Mouse (Mus musculus): ENCODE data around the gene Ovol3. TPM values are rescaled to one million over a fixed set of nuclear protein-coding genes. Genes with fewer than 3 reads are reported as not detected.

Gene Ovol3
- not detected for polyA plus RNA-seq (2014; fragmentation: Illumina TruSeq; extraction: RNeasy Lipid Tissue Mini Kit (QIAGEN cat#74804))

DNA sequence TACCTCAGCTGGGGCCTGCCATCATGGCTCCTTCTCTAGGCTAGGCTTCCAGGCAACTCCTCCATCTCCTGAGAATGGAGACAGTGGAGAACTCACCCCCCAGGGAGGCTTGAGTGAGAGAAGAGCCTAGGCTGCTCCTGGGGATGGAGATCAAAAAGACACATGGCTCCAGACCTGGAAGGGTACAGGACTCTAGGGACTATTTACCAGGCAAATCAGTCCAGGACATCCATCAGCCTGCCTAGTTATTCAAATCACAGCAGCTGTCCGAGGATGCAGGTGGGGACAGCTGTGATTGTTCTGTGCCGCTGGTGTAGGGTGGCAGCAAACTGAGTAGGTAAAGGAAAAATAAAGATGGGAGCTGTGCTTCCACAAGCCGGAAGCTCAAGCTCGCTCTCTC lies at the start of gene Ovol3:
Gene Ovol3 (minus strand): TSS at position 101 of the 400 bp plus-strand sequence.

DNA sequence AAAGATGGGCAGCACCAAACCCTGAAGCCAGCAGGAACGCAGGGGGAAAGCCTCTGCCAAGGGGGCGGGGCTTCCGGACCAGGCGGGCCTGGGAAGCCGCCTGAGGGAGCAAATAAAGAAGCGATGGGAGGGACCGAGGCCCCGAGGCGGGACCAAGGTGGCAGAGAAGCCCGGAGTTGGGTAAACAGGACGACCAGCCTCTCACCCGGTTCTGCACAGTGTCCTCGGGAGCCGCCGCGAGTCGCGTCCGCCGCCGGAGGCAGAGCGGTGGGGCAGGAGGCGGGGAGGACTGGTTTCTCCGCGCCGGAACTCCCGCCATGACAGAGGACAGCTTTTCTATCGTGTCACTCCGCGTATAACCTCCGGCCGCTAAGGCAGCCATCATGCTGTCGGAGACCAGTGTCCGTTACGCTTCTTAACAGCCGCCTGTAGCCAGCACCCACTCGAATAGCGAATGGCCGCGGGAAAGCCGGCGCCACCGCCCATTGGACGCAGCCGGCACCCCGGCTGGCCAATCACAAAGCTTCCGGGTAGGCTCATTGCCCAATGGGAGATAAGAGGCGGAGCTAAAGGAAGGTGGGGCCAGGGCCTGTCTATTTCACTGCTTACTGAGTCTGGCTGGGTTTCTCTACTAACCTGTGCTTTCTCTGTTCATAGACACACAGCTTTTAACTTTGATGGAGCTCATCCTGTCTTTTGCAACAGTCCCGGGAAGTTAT lies 44.6 kb upstream of the Ovol3 start, which contains the start of the genes Thap8 and Wdr62:
Gene Thap8 (plus strand): TSS at position 144 of the 719 bp plus-strand sequence.
Gene Wdr62 (minus strand): TSS at position 469 of the 719 bp plus-strand sequence.

DNA sequence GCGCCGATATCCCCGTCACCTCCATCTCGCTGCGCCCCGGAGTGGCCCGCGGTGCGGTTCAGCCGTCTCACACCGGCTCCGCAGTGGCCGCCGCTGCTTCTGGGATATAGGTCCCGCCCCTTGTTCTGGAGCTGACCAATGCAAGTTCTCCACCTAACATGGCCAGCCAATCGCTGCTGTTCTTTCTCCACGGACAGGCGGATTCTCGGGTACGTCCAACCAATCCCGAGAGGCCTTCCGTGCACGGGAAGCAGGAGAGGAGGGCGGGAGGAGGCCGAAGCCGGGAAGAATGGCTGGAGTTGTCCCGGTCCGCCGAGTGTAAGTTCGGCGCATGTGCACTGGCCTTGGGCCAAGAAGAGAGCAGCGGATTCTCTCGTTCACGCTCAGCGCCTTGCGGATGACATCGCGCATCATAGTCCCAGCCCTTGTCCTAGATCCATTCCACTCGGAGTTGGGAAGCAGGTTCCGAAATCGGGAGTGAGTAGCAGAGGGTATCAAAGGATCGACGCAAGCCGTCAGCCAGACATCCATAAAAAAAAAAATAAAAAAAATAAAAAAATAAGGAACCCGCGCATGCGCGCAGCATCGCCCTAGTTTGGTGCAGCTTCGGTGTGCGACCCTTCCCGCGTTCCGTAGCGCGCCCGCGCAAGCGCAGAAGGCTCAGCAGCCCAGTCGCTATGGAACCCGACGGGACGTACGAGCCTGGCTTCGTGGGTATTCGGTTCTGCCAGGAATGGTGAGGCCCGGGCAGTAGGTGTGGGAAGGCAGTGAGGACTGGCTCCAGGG lies 3.7 kb downstream of the Ovol3 start, which contains the start of the genes Polr2i and Tbcb:
Gene Polr2i (plus strand): TSS at position 280 of the 786 bp plus-strand sequence.
Gene Tbcb (minus strand): TSS at position 604 of the 786 bp plus-strand sequence.

DNA sequence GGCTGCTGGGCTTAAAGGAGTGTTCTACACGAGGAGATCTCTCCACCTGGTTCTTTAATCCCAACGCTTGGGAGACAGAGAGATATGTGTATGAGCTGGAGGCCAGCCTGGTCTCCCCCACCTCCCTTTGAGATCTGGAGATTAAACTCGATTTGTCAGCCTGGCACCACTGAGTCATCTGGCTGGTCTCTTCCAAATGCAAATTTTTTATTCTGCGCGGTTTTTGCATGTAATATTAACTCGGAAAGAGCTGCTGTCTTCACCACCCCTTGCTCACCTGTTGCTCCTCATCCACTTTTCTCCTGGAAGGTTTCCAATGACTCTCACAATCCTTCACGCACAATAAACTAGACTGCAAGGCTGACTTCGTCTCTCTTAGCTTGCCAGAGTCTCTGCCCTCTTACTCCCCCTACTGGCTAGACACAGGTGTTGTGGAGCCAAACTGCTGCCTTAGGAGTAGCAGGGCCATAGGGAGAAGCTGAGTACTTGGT lies 37.0 kb downstream of the Ovol3 start, which contains the start of gene Capns1:
Gene Capns1 (minus strand): TSS at position 331 of the 491 bp plus-strand sequence.

DNA sequence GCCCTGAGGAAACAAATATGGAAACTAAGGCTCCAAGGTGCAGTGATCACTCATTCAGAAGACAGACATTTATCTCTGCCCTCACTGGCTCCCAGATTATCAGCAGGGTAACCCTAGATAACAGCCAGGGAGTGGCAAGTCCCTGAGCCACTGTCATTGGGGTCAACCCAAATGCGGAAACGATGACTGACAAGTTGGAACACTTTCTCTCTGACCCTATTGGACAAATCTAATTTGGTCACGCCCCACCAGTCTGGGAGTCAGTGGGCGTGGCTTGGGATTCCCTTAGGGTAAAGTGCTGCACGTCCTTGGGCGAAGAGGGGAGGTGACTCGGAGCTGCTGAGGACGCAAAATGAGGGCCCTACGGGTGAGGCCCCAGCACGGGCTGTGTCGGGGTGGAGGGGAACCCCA lies 51.6 kb downstream of the Ovol3 start, which contains the start of gene Cox7a1:
Gene Cox7a1 (plus strand): TSS at position 266 of the 411 bp plus-strand sequence.

Other genes with a start within 250 kb of the Ovol3 start
- gene Zfp14, start 184.3 kb downstream of the Ovol3 start, polyA plus RNA-seq (2014; fragmentation: Illumina TruSeq; extraction: RNeasy Lipid Tissue Mini Kit (QIAGEN cat#74804)): 8.8 TPM
- gene Zfp82, start 162.8 kb downstream of the Ovol3 start, polyA plus RNA-seq (2014; fragmentation: Illumina TruSeq; extraction: RNeasy Lipid Tissue Mini Kit (QIAGEN cat#74804)): 5.9 TPM
- not detected for gene Gm26920, start 145.3 kb downstream of the Ovol3 start, polyA plus RNA-seq (2014; fragmentation: Illumina TruSeq; extraction: RNeasy Lipid Tissue Mini Kit (QIAGEN cat#74804))
- 6.8 TPM for gene Zfp566, start 145.2 kb downstream of the Ovol3 start, polyA plus RNA-seq (2014; fragmentation: Illumina TruSeq; extraction: RNeasy Lipid Tissue Mini Kit (QIAGEN cat#74804))
- 289 TPM for gene Zfp260, start 140.9 kb downstream of the Ovol3 start, polyA plus RNA-seq (2014; fragmentation: Illumina TruSeq; extraction: RNeasy Lipid Tissue Mini Kit (QIAGEN cat#74804))
- gene Zfp382, start 113.8 kb downstream of the Ovol3 start, polyA plus RNA-seq (2014; fragmentation: Illumina TruSeq; extraction: RNeasy Lipid Tissue Mini Kit (QIAGEN cat#74804)): 8.0 TPM
- 76.2 TPM for gene Zfp146, start 66.0 kb downstream of the Ovol3 start, polyA plus RNA-seq (2014; fragmentation: Illumina TruSeq; extraction: RNeasy Lipid Tissue Mini Kit (QIAGEN cat#74804))
- gene Cox7a1, start 51.6 kb downstream of the Ovol3 start, polyA plus RNA-seq (2014; fragmentation: Illumina TruSeq; extraction: RNeasy Lipid Tissue Mini Kit (QIAGEN cat#74804)): not detected
- 65.4 TPM for gene Capns1, start 36.9 kb downstream of the Ovol3 start, polyA plus RNA-seq (2014; fragmentation: Illumina TruSeq; extraction: RNeasy Lipid Tissue Mini Kit (QIAGEN cat#74804))
- gene Polr2i, start 3.8 kb downstream of the Ovol3 start, polyA plus RNA-seq (2014; fragmentation: Illumina TruSeq; extraction: RNeasy Lipid Tissue Mini Kit (QIAGEN cat#74804)): 1.7 TPM
- 6.8 TPM for gene Tbcb, start 3.5 kb downstream of the Ovol3 start, polyA plus RNA-seq (2014; fragmentation: Illumina TruSeq; extraction: RNeasy Lipid Tissue Mini Kit (QIAGEN cat#74804))
- not detected for gene Thap8, start 44.4 kb upstream of the Ovol3 start, polyA plus RNA-seq (2014; fragmentation: Illumina TruSeq; extraction: RNeasy Lipid Tissue Mini Kit (QIAGEN cat#74804))
- 0.20 TPM for gene Wdr62, start 44.7 kb upstream of the Ovol3 start, polyA plus RNA-seq (2014; fragmentation: Illumina TruSeq; extraction: RNeasy Lipid Tissue Mini Kit (QIAGEN cat#74804))
- 20.6 TPM for gene Clip3, start 56.0 kb upstream of the Ovol3 start, polyA plus RNA-seq (2014; fragmentation: Illumina TruSeq; extraction: RNeasy Lipid Tissue Mini Kit (QIAGEN cat#74804))
- 3.1 TPM for gene Alkbh6, start 73.0 kb upstream of the Ovol3 start, polyA plus RNA-seq (2014; fragmentation: Illumina TruSeq; extraction: RNeasy Lipid Tissue Mini Kit (QIAGEN cat#74804))
- gene Syne4, start 79.1 kb upstream of the Ovol3 start, polyA plus RNA-seq (2014; fragmentation: Illumina TruSeq; extraction: RNeasy Lipid Tissue Mini Kit (QIAGEN cat#74804)): 1.7 TPM
- 0.51 TPM for gene E130208F15Rik, start 86.0 kb upstream of the Ovol3 start, polyA plus RNA-seq (2014; fragmentation: Illumina TruSeq; extraction: RNeasy Lipid Tissue Mini Kit (QIAGEN cat#74804))
- gene Sdhaf1, start 88.2 kb upstream of the Ovol3 start, polyA plus RNA-seq (2014; fragmentation: Illumina TruSeq; extraction: RNeasy Lipid Tissue Mini Kit (QIAGEN cat#74804)): 1.3 TPM
- 0.40 TPM for gene Lrfn3, start 127.0 kb upstream of the Ovol3 start, polyA plus RNA-seq (2014; fragmentation: Illumina TruSeq; extraction: RNeasy Lipid Tissue Mini Kit (QIAGEN cat#74804))
- gene Tyrobp, start 178.0 kb upstream of the Ovol3 start, polyA plus RNA-seq (2014; fragmentation: Illumina TruSeq; extraction: RNeasy Lipid Tissue Mini Kit (QIAGEN cat#74804)): 5.6 TPM
- not detected for gene Hcst, start 184.1 kb upstream of the Ovol3 start, polyA plus RNA-seq (2014; fragmentation: Illumina TruSeq; extraction: RNeasy Lipid Tissue Mini Kit (QIAGEN cat#74804))
- gene Nfkbid, start 186.0 kb upstream of the Ovol3 start, polyA plus RNA-seq (2014; fragmentation: Illumina TruSeq; extraction: RNeasy Lipid Tissue Mini Kit (QIAGEN cat#74804)): 0.23 TPM
- 0.63 TPM for gene Aplp1, start 209.8 kb upstream of the Ovol3 start, polyA plus RNA-seq (2014; fragmentation: Illumina TruSeq; extraction: RNeasy Lipid Tissue Mini Kit (QIAGEN cat#74804))
- not detected for gene Kirrel2, start 222.0 kb upstream of the Ovol3 start, polyA plus RNA-seq (2014; fragmentation: Illumina TruSeq; extraction: RNeasy Lipid Tissue Mini Kit (QIAGEN cat#74804))
- not detected for gene Nphs1, start 222.6 kb upstream of the Ovol3 start, polyA plus RNA-seq (2014; fragmentation: Illumina TruSeq; extraction: RNeasy Lipid Tissue Mini Kit (QIAGEN cat#74804))

Measured in ovary, adult 10 weeks (tissue).